Mouse (Mus musculus): ENCODE results near the gene Krt32.

Gene Krt32

DNA sequence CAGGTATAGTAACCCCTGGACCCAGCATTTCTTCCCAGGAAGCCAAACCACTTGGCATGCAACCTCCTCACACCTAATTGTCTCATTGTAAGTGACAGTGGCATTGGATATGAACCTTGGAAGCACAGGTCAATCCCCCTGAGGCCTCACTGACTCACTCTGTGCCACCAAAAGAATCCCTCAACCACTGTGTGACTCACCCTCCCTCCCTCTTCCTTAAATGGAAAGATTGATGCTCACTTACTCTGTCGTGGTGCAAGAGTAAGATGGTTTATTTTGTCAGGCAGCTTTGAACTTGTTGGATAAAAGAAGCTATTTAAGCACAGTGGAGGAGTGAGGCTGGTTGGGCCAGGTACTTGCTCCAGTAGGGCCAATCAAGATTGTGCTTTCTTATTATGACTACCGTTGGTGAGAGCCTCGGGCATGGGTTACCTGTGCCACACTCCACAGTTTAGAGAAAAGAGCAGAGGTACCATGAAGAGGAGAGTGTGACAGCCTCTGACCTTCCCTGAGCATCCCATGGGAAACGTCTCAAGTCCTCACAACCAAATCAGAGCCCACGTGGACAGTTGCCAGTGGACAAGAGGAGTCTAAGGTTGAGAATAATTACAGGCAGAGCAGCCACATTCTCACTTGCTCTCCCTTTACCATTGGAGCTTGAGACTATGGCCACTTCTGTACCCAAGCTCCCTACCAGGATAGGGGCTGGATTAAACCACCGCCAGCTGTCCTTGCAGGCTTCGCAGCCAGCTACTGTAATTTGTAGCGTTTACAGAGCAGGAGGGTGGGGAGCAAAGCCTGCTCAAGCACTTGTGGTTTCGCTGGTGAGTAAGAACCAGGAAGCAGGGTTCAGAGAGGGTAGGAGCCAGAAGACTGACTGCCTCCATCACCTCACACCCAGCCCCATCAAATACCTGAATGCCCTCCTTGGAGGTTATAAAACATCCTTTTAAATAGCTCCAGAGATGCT, 32.1 kb downstream of the Krt32 start:
- in situ Hi-C loops (cut with MboI; ENCODE audit: low sequenced_read_pairs): no loop called here

DNA sequence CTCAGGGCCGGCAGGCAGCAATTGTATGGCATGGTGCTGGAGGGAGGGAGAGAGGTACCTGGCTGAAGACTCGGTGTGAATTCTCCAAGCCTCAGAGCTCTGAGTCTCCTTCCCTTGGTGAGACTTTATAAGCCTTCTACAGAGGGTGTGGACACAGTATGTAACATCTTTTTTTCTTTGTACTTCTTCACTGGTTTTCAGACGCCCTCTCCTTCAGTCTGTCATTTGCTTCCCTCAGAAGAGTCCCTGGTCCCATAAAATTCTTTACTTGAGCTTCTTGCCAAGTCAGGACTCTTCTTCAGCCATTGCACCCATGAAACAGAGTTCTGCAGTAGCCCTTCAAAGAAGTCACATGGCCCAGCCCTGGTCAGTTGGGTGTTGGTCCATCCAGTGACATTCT, 37.6 kb downstream of the Krt32 start, which contains the start of gene Krt31:
Gene Krt31 (minus strand): TSS at position 101 of the 400 bp plus-strand sequence.
- in situ Hi-C loops (cut with MboI; ENCODE audit: low sequenced_read_pairs): no loop called here

DNA sequence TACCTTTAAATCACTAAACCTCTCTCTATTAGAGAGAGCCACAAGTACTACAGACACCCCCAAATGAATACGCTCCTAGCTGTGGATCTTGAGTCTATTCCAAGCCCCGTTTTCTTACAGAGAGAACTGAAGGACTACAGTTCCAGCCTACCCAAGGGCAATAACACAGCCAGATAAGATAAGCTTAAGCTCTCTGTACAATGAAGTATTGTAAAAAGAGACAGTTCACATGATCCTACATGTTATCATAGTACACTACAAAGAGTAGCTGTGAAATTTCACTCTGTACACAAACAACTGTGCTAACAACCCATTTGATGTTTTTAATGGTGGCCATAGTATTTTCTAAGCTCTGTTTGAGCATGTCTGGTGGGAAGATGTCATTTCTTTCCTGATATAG, 40.8 kb downstream of the Krt32 start:
- in situ Hi-C loops (cut with MboI; ENCODE audit: low sequenced_read_pairs): no loop called here

DNA sequence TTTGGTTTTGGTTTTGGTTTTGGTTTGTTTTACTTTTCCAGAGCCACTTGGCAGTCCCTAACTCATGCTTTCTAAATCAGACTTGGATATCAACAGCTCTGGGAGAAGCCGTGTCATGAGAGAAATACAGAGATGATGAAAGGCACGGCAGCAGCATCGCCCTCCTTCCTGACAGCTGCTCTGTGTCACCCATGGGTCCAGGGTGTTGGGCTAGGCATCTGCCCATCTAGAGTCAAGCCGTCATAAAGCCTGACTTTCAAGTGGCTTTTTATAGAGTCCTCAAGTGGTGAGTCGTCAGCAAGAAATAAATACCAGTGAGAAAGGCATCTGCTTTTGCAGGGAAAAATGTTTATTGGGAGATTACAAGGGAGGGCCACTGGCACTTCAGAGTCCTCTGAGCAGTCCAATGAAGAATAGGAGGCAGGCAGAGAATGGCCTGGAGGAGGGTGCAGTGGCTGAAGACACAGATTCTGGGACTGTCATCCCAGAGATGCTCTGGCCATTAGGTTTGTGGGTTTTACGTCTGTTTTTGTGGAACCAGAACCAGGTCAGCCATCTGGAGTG, 41.6 kb downstream of the Krt32 start:
- in situ Hi-C loops (cut with MboI; ENCODE audit: low sequenced_read_pairs): no loop called here

DNA sequence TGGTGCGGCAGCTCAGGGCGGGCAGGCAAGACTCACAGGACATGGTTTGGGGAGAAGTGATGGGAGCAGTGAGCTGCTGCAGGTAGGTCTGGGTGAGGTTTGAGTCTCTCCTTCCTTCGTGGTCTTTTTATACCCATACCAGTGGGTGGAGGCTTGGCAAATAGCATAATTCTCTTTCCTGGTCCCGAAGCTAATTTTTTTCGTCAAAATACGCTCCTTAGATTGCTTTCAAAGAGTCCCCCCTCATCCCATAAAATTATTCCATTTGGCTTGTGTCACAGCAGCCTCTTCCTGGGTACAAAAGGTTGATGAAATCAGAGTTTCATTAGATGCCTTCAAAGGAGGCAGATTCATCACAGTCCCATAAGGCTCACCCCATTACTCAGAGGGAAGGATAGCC, 46.6 kb downstream of the Krt32 start, which contains the start of gene Krt34:
Gene Krt34 (minus strand): TSS at position 101 of the 400 bp plus-strand sequence.
- in situ Hi-C loops (cut with MboI; ENCODE audit: low sequenced_read_pairs): no loop called here

All from CH12F3 (cell line).